Mouse (Mus musculus): ENCODE data around the gene Olfr1367.
"Not testable (repeated sequence)": the region's sequence is repeated elsewhere in the genome, so short reads cannot be mapped to it uniquely, and the experiment has no call there.

Gene Olfr1367

DNA sequence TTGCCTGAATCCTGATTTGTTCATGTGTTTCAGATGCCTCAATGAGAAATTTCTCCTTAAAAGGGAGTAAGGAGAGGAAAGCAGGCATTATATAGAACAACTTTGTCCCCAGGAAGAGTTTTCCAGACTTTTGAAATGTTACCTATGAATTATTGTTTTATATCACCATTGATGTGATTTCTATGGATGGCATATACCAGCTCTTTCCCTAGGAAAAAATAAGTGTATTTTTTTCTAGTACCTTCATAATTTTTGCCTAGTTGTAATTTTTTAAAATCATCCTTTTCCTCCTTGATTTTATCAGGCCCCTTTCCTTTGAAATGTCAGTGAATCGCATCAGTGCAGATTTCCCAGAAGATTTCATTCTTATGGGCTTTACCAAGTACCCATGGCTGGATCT lies at the start of gene Olfr1367:
Olfr1367 (plus strand) TSS at position 301 of the 400 bp plus-strand sequence.
- DNase-seq, result no peak

DNA sequence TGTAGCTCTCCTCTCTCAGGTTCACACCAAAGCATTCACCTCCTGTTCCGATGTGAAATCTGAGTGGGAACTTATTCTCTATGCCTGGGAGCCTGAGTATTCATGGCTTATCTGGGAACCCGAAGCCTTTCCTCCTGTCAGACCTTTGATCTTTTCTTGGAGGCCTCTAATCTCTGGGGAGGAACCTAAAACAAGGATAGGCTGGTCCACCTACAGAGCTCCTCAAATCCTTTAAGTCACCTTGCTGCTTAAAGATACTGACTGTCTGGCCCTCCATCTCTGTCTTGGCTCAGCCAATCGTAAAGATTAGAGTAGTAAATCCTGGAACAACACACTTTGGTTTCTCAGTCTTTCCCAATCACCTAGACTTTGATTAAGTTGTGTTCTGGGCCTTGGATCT lies 48.2 kb upstream of the Olfr1367 start:
- DNase-seq, result no peak

DNA sequence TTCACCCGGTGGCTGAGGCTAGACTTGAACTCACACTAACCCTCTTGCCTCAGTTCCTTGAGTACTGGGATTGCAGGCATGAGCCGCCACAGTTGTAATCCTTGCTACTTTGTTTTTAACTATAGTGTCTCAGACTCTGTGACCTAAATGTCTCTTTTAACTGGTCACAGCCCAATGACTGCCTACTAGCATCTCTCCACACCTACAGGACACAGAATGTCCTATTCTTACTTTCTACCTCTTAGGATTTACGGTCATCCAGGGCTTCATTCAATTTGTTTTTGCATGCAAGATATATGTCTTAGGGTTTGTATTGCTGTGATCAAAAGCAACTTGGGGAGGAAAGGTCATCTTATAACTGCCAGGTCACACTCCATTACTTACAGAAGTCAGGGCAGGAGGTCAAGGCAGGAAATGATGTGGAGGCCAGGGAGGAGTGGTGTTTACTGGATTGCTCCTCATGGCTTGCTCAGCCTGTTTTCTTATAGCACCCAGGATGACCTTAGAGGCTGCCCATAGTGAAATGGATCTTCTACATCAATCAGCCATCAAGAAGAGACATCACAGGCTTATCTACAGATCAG lies 42.1 kb upstream of the Olfr1367 start:
- no peak for DNase-seq

DNA sequence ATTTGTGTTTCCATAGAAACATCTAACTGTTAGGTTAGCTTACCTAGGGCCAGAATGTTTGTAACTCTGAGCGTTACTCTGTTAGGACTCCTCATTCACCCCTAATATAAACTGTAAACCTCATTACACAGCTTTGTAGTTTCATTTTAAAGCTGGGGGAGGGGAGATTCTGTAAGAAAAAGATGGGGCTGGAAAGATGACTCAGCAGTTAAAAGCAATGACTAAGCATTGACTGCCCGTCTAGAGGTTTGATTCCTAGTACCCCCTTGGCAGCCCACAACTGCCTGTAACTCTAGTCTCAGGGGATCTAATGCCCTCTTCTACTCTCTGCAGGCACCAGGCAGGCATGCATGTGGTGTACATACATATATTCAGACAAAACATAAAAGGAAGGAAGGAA lies 36.9 kb upstream of the Olfr1367 start:
- no peak for DNase-seq

DNA sequence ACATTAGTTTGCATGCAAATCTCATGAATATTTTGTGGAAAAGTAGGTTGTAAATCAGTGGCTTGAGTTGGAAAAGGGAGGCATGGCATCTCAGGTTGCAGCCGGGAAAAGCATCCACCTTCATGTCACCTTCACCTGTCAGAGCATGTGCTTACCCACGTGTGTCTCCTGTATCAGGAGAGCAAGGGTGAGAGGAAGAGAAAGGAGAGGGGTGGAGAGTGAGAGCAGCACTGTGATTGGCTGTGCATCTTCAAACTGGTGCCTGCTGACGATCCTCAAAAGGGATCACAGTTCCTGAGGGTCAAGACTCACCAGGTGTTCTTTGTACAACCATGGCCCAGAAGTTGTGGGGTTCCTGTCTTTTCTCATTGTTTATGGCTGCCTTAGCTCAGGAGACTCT lies 34.8 kb upstream of the Olfr1367 start, which contains the start of gene Gpx6:
Gpx6 (plus strand) TSS at position 200 of the 400 bp plus-strand sequence.
- no peak for DNase-seq

DNA sequence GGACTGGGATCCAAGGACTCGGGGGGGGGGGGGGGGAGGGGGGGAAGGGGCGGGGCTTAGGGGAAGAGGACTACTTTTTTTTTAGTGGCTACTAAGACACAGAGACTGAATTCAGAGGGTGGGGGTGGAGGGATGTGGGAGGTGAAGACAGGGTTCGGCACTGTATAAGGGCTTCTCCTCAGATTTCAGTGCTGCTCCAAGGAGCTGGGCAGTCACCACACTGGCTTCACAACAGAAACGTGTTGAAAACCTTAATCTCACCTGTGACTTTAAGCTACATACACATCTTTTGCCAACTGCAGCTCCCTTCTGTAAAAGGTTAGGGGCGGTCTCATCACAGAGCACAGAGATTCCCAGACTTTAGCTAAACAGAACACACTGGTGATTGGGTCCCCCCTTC lies 33.9 kb upstream of the Olfr1367 start:
- DNase-seq, result no peak

DNA sequence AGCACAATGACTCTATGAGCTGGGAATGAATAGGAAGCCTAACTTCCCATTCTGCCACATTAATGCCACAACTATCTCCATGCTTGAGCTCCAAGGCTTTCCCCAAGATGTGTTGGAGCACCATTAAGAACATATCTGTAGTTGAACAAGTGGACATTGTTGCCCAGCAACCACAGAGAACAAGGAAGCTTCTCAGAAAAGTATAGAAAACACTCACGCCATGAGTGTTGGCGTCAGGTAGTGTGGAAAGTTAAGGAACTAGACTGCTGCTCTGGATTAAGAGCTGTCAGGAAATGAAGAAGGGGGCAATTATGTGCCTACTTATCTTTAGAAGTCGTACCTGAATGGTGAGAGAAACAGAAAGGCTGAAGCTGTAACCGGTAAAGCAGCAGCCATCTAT lies 32.8 kb upstream of the Olfr1367 start:
- no peak for DNase-seq

DNA sequence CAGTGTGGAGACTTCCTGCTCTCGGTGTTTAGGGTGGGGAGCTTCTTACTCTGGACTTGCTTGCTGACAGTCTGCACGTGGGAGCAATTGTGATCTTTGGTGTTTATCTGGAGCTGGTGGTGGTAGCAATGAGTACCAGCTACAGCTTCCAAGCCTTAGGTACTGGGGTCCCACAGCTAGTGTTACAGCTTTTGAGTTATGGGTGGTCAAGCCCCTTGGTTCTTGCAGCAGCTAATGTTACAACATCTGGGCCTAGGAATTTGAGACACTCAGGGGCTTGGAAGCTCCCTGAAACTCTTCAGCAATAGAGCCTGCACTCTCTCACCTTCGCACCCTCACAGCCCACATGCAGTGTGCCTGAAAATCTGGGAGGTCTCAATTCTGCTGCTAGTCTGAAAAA lies 26.4 kb upstream of the Olfr1367 start:
- DNase-seq, result no peak

DNA sequence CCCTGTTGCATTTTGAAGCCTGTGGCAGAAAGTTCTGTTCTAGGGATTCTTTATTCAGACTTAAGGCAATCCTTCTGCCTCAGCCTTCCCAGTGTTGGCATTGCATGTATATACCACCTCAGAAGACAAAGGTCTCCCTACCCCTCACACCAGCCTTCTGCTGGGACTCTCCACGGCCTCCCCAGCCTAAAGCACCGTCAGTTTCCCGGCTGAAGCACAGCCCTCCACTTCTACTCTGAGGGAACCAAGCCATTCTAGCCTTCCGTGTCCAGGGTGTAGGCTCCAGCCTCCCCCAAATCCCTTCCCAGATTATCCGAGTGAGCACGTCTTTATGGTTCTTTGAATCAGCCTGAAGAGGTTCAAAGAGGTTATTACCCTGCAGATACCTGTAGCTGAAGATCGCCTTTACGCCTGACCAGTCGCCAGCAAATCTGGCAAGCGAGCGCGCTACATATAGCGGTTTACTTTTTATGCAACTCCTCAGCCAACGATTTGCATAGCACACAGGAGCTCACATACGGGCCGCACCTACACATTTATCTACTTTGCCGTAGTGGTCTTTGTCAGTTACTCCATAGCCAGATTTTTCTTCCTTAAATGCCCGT lies 24.7 kb upstream of the Olfr1367 start:
- peak; percentile 3 for DNase-seq

DNA sequence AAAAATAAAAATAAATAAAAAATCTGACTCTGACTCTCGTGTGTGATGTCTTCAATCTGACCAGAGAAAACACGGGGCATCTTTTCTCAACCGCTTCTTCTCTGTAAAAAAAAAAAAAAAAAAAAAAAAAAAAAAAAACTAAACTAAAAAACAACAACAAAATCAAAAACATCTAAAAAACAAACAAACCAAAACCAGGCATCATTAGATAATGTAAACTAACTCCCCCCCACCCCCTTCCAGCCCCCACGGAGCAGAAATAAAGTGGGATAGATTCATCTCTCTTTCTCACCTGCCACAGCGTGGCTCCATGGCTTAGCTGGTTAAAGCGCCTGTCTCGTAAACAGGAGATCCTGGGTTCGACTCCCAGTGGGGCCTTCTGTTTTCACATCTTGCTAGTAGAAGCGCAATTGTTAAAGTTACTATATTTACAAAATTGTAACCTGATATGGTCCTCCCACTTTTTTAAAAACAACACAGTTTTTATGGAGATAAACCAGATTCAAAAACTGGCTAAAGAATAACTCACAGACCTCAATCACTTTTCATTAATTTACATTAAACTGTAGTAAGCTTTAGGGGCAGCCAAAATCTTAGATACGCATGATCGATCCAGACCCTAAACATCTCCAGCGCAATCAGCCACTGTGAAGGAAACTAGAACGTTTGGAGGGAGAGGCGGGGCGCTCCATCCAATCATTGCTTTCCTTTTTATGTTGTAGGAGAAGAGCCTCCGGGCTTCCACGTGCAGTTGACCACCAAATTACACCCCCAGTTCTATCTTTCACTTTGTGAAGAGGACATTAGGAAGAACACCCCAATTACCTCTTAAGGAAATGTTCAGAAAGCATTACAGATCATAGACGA lies 24.0 kb upstream of the Olfr1367 start:
- peak; percentile 66 for DNase-seq

DNA sequence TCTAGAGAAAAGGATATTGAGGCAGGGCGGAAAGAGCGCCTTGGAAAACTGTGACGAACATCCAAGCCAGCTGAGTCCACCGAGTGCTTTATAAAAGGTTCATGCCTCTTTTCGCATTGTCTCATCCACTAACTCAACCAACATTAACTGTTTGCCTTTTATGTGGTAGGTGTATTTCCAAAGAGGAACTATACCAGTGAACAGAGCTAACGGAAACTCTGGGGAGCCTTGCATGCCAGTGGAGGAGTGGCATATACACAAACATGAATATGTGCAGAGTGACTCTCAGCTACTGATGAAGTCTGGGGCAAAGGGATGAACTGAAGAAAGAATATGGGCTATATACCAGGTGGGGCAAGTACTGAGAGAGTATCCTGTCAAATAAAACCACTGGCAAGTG lies 23.3 kb upstream of the Olfr1367 start:
- DNase-seq, result no peak

DNA sequence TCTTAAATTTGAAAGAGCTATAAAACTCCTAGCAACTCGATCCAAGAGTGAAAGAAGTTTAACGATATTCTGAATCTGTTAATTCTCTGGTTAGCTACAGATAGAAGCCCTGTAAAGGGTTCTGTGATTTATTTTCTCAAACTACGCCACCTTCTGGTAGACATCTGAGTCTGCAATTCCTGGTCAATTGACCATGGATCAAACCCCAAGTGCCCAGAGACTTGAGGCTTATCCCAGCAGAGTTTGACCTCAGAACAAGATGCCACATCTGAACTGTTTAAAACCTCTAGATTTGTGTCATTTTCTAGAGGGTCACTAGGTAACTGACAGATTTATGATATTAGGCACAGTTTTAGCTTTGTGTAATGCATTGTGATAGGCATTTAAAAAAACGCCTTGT lies 20.5 kb upstream of the Olfr1367 start:
- no peak for DNase-seq

DNA sequence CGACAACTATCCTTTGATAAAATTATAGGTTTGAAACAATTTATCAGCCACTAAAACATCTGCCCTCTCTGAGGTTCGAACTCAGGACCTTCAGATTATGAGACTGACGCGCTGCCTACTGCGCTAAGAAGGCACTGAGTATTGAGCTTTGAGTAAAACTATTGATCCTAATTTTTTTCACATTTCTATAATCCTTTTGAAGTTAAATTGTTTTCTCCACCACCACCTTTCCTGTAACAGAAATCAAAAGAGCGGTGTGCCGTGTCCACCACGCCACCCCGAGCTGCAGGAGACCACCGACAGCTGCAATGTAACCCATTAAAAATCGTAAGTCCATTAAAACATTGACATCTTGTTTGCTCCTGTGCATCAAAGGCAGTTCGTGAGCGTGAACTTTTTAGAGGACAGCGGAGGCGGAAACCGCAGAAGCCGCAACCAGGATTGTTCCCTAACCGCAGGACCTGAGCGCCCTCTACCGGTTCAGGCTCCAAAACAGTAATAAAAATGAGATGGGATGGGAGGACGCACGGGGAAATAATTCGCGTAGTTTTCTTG lies 20.0 kb upstream of the Olfr1367 start:
- DNase-seq, result peak; percentile 86

DNA sequence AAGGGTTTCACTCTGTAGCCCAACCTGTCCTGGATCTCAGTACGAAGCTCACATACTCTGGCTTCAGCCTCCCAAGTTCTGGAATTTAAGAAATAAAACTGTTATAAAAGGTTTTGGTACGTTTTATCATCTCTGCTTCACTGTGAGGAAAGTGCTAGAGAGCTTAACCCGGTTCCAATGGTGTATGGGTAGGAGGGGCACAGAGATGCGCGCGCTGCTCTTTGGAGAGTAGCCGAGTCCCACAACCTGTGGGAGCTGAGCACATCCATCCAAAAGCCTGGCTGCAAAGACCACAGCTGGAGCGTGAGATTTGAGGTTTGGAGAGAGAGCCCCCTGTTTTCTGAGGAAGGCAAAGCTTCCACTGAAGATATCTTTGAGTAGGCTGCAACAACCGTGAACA lies 19.3 kb upstream of the Olfr1367 start:
- DNase-seq, result peak; percentile 22

DNA sequence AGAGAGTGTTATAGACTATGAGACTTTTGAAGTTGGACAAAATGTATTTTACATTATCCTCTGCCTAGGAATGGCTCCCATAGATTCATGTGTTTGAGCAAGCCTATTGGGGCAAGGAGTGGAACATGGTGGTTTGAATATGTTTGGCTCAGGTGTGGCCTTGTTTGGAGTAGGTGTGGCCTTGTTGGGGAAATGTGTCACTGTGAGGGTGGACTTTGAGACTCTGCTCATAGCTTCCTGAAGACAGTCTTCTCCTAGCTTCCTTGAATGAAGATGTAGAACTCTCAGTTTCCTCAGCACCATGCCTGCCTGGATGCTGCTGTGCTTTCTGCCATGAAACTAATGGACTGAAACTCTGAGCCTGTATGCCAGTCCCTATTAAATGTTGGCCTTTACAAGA lies 3.9 kb downstream of the Olfr1367 start:
- DNase-seq, result no peak

DNA sequence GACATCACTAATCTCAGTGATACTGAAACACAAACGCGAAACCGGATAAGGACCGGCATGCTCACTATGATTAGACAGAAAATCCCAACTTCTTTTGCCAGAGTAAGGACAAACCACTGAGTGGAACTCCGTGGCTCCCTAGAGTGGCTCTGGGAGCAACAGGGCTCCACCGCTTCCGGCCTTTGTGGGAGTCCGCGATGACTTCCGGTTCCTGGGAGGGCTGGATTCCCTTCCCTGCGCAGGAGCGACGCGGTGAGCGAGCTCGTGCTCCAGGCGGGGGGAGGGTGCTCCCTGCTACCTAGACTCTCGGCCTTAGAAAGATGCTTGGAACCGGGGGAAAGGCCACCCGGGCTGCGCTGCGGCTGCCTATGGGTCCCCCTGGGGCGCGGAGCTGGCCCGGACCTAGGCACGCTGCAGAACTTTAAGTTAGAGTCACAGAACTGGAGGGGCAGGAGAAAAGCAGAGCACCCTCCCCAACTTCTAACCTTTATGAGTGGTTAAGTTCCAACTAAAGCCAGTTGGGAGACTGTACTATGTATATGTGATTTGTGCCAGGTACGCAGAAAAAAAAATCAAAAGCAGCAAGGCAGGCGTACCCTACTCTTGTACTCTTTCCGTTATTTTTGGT lies 16.0 kb downstream of the Olfr1367 start, which contains the start of gene Zscan12:
Zscan12 (plus strand) TSS at position 200 of the 628 bp plus-strand sequence.
- peak; percentile 92 for DNase-seq

DNA sequence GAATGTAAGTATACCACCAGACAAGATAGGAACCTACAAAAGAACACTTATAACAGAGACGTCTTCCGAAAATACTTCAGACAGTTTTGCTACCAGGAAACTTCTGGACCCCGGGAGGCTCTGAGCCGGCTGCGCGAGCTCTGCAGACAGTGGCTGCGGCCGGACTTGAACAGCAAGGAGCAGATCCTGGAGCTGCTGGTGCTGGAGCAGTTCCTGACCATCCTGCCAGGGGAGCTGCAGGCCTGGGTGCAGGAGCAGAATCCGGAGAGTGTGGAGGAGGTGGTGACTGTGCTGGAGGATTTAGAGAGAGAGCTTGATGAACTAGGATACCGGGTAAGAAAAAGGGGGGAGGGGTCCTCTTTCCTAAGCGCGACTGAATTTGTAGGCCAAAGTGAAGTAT lies 17.0 kb downstream of the Olfr1367 start:
- DNase-seq, result peak; percentile 9

DNA sequence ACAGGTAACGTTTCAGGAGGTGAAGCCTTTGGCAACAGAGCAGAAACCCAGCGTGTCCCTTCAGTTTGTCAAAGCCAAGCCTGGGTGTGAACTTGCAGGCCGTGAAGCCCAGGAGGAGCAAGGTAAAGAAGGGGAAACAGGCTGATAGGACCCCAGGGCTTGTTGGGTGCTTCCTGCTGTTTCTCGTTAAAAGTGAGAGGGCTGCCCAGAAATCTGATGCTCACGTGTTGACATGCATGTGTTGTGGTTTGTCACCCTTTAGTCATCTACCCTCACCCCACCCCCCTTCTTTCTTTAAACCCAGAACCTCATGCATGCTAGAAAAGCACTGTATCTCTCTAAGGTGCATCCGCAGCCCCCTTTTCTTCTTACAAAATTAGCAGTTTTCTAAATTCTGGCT lies 19.9 kb downstream of the Olfr1367 start:
- DNase-seq, result no peak

DNA sequence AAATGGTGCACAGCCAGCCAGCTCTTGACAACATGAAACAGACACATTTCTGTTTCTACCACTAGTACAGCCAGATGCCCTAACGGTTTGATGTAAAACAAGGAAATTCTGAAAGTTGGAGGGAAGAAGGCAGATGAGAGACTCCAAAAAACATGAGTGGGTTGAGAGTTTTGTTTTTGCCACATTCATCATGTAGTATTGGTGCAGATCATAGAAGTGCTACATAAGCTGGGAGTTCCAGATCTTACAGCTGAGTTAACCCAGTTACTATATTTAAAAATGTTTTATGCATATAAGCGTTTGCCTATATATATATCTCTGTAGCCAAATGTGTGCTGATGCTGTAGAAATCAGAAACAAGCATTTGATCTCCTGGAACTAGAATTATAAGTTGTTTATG lies 26.0 kb downstream of the Olfr1367 start:
- DNase-seq, result no peak

DNA sequence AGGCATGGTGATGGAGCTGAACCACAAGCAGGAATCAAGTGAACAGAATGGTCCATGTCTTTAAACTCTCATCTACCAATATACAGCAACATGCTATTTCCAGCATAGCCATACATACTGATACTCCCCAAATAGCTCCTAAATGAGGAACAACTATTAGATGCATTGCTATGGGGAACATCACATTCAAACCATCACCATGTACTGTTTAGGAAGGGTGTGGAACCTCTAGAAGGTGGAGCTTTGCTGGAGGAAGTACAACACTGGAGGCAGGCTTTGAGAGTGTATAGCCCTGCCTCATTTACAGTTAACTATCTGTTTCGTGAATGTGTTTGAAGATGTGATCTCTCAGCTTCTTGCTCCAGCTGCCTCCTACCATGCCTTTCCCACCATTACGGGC lies 31.1 kb downstream of the Olfr1367 start:
- no peak for DNase-seq

DNA sequence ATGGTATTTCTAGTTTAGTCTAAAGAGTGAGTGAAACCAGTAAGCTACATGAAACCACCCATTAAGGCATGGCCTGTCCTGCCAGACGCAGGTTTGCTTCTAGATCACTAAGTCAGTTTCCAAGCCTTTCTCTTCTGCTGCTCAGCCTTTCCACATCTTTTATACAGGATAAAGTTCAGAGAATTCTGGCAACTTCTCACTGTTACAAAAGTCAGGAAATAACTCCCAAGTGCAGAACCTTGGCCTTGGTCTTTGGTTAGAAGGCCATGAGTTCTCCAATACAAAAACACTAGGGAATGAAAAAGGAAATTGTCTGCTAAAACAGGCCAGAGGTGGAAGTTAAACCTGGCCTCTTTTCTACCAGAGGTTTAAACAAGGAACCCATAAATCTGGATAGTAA lies 48.5 kb downstream of the Olfr1367 start:
- no peak for DNase-seq

DNA sequence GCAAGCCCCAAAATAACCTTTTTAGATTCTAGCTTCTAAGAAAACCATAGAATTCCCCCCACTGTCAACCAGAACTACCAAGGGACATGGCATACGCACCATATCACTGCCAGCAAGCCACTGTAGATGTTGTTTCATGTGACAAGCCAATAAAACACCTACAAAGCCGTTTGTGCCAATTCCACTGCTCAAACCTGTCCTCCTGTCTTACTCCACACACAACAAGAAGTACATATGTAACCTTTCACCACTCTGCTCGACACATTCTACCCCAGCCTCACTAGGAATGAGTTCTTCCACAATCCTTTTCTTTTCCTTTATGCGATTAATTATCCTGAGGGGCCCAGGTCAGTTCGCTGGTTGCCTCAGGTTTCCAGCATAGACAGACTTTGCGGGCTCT lies 48.9 kb downstream of the Olfr1367 start:
- no peak for DNase-seq

DNA sequence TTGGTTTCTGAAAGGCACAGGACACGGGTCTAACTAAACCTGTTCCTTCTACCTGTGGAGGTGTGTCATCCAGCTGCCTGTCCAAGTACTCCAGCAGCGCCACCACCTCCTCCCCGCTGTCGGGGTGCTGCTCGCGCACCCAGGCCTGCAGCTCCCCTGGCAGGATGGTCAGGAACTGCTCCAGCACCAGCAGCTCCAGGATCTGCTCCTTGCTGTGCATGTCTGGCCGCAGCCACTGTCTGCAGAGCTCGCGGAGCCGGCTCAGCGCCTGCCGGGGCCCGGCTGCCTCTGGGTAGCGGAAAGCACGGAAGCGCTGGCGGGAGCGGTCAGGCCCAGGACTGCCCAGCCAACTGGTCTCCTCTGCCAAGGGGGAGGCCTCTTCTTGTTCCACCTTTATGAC lies 49.3 kb downstream of the Olfr1367 start:
- DNase-seq, result not testable (repeated sequence)

Measured in liver (tissue).